Mouse (Mus musculus): ENCODE measurements around the gene Ubfd1.
"Not testable (repeated sequence)": the region's sequence is repeated elsewhere in the genome, so short reads cannot be mapped to it uniquely, and the experiment has no call there.

Gene Ubfd1

GRCm38 (mm10) chr7:122079798-122080554 is 13.0 kb downstream of the Ubfd1 start:
- intact Hi-C loops (cut with DNase I): no loop called here

GRCm38 (mm10) chr7:122081071-122081470 is 14.1 kb downstream of the Ubfd1 start:
- intact Hi-C loops (cut with DNase I): no loop called here

- intact Hi-C loops (cut with DNase I): no loop called here
Measured at GRCm38 (mm10) chr7:122087195-122087982, 20.4 kb downstream of the Ubfd1 start.

- intact Hi-C loops (cut with DNase I): no loop called here
Measured at GRCm38 (mm10) chr7:122094564-122095330, 27.8 kb downstream of the Ubfd1 start.

GRCm38 (mm10) chr7:122098009-122098408 is 31.0 kb downstream of the Ubfd1 start:
- intact Hi-C loops (cut with DNase I): no loop called here

GRCm38 (mm10) chr7:122099222-122099621 is 32.2 kb downstream of the Ubfd1 start:
- intact Hi-C loops (cut with DNase I): no loop called here

- intact Hi-C loops (cut with DNase I): not testable (repeated sequence)
Measured at GRCm38 (mm10) chr7:122101014-122101746, 34.2 kb downstream of the Ubfd1 start.

- intact Hi-C loops (cut with DNase I): no loop called here
Measured at GRCm38 (mm10) chr7:122101747-122102244, 34.8 kb downstream of the Ubfd1 start, which contains the start of gene Ndufab1. TSS of gene Ndufab1 (minus strand) at chr7:122101886.

GRCm38 (mm10) chr7:122108206-122108605 is 41.2 kb downstream of the Ubfd1 start:
- intact Hi-C loops (cut with DNase I): no loop called here

- intact Hi-C loops (cut with DNase I): no loop called here
Measured at GRCm38 (mm10) chr7:122123518-122123917, 56.5 kb downstream of the Ubfd1 start.

- intact Hi-C loops (cut with DNase I): no loop called here
Measured at GRCm38 (mm10) chr7:122125636-122126035, 58.7 kb downstream of the Ubfd1 start.

GRCm38 (mm10) chr7:122126946-122127345 is 60.0 kb downstream of the Ubfd1 start:
- intact Hi-C loops (cut with DNase I): no loop called here
